Mouse (Mus musculus) Patski (cell line): ENCODE data around the gene Tmem135. TPM values are rescaled to one million over a fixed set of nuclear protein-coding genes. Genes with fewer than 3 reads are reported as not detected.

Source experiments
- ATAC-seq: fragments of 100-300 bp; one replicate; pipeline ENCODE4 v1.8.0; 2021
- CTCF ChIA-PET: fragments of 350-600 bp; sonication (Branson Sonifier 250); formaldehyde crosslinking; loops from one replicate; lab custom pipeline; 2022; ENCODE audit warnings: inconsistent platforms; lab: Charles Lee
- POLR2A ChIA-PET: fragments of 350-600 bp; sonication (Branson Sonifier 250); formaldehyde crosslinking; loops from one replicate; lab custom pipeline; 2022; ENCODE audit warnings: antibody characterized with exemption, inconsistent platforms; lab: Charles Lee
- DNase-seq: peaks from one replicate; pipeline ENCODE4 v3.0.0-alpha.2; 2011; ENCODE audit warnings: low read depth, low spot score
- H3K27me3 ChIP-seq: fragments of 371-371 bp; one replicate; pipeline ENCODE4 v1.5.1; 2021
- CTCF ChIP-seq: fragments of 100-300 bp; IDR thresholded peaks from one replicate; pipeline ENCODE4 v1.5.1; 2021
- in situ Hi-C: fragments of 300-500 bp; cut with MboI; formaldehyde crosslinking; loops from 3 replicates; pipeline ENCODE4 v1.11.1; 2018; ENCODE audit warnings: low pct_unique_long_range_greater_than_20kb, mixed read lengths
- polyA plus RNA-seq: library from polyadenylated mRNA; unstranded; gene quantifications from one replicate; pipeline ENCODE4 v1.2.3, GENCODE M21; 2021

Gene Tmem135
- polyA plus RNA-seq, 1 experiment from 2014 or later = 48.3 TPM

GRCm38 (mm10) chr7:89429326-89429725 is 25.3 kb upstream of the Tmem135 start:
- no peaks in the 10 kb centered on the region for H3K27me3 ChIP-seq
- DNase-seq (no peak), ATAC-seq (no peak)
- ChIA-PET POLR2A (no interaction called here), CTCF (interaction anchor here (0.9 kb wide), 1 partner anchor 10 kb away, joined by 3 read pairs; no protein-coding TSS in a partner anchor)
- in situ Hi-C loops = no loop called here
- no peak for TF ChIP-seq CTCF

- ATAC-seq (no peak), DNase-seq (no peak)
- no peaks in the 10 kb centered on the region for H3K27me3 ChIP-seq
- ChIA-PET POLR2A (no interaction called here), CTCF (interaction anchor here (0.9 kb wide), 1 partner anchor 10 kb away, joined by 3 read pairs; no protein-coding TSS in a partner anchor)
- TF ChIP-seq CTCF = no peak
- in situ Hi-C loops = no loop called here
Measured at GRCm38 (mm10) chr7:89428804-89429203, 24.8 kb upstream of the Tmem135 start.

GRCm38 (mm10) chr7:89427101-89427500 is 23.1 kb upstream of the Tmem135 start:
- in situ Hi-C loops = no loop called here
- CTCF ChIA-PET = no interaction called here
- DNase-seq (no peak), ATAC-seq (no peak)
- POLR2A ChIA-PET = no interaction called here
- no peak for TF ChIP-seq CTCF
- H3K27me3 ChIP-seq = no peaks in the 10 kb centered on the region

DNA sequence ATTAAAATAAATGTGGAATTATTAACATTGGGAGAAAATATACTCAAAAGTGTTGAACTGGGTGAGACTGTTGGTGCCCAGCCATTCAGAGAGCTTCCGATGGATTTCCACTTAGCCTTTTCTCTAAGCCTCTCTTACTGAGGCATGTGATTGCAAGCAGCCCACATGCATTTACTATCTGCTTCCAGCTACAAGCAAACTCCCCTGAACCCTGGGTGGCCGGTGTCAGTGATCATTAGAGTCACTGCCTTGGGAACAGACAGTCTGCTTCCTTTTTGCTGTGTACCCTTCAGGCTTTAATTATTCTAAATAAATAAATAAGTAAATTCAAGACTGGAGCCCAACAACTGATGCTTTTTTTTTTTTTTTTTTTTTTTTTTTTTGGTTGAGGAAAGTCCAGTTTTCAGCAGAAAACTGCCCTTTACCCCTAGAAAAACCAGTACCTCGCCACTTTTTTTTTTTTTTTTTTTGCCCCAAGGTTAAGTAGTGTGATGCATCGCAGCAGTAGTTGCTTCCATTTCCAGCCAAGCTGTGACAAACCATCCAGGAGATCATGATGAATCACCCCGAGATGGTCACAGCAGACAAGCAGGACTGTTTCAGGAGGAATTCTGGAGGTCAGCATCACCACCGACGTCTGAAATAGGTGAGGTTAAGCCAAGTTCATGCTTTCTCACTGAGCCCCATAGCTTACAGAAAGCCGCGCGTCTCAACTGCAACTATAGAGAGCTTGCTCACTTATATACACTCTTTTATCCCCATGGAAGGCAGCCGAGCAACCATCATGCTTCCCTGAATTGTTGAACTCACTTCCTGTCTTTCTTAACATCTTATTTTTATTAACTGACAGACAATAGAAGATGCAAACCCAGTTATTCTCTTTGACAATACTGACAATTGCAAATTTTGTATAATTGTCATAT is 22.0 kb upstream of the Tmem135 start:
- no peaks in the 10 kb centered on the region for H3K27me3 ChIP-seq
- DNase-seq (peak; percentile 44), ATAC-seq (no peak)
- in situ Hi-C loops = no loop called here
- no peak for TF ChIP-seq CTCF
- ChIA-PET CTCF (interaction anchor here (1.5 to 1.6 kb wide), 2 partner anchors 49 to 52 kb away, joined by 3 to 5 read pairs; no protein-coding TSS in a partner anchor), POLR2A (interaction anchor here (0.6 kb wide), 1 partner anchor 9 kb away, joined by 3 read pairs; no protein-coding TSS in a partner anchor)

- DNase-seq = no peak
- no peak for ATAC-seq
- ChIA-PET POLR2A (no interaction called here), CTCF (no interaction called here)
- in situ Hi-C loops = no loop called here
- H3K27me3 ChIP-seq = no peaks in the 10 kb centered on the region
- no peak for TF ChIP-seq CTCF
Measured at GRCm38 (mm10) chr7:89424659-89425058, 20.6 kb upstream of the Tmem135 start.

GRCm38 (mm10) chr7:89423688-89424255 is 19.8 kb upstream of the Tmem135 start:
- ATAC-seq (no peak), DNase-seq (no peak)
- ChIA-PET POLR2A (no interaction called here), CTCF (interaction anchor here (0.9 to 6.3 kb wide), 4 partner anchors 14 to 254 kb away, joined by 3 to 46 read pairs (median 4); no protein-coding TSS in a partner anchor)
- H3K27me3 ChIP-seq = no peaks in the 10 kb centered on the region
- no peak for TF ChIP-seq CTCF
- in situ Hi-C loops = no loop called here

DNA sequence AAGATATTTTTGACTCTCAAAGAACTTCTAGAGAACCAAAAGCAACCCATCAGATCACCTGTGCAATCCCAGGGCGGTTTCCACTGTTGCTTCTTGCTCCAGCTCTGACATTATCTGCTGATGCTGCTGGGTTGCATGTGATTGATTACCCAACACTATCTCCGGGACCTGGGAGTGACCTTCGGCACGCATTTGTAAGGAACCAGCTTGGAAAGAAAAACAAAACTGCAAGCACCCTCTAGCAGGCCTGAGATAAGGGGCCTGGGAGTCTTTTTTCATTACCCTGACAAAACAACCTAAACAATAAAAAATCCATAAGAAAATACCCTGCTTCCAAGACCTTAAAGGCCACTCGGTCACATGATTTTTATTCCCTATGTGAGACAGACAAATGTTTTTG is 19.2 kb upstream of the Tmem135 start:
- H3K27me3 ChIP-seq = no peaks in the 10 kb centered on the region
- no peak for TF ChIP-seq CTCF
- DNase-seq (no peak), ATAC-seq (no peak)
- CTCF ChIA-PET = interaction anchor here (0.9 to 6.3 kb wide), 6 partner anchors 12 to 253 kb away, joined by 3 to 46 read pairs (median 4); no protein-coding TSS in a partner anchor
- in situ Hi-C loops = no loop called here
- POLR2A ChIA-PET = no interaction called here

GRCm38 (mm10) chr7:89422650-89423049 is 18.6 kb upstream of the Tmem135 start:
- TF ChIP-seq CTCF = no peak
- ChIA-PET POLR2A (no interaction called here), CTCF (interaction anchor here (0.9 to 6.3 kb wide), 7 partner anchors 10 to 253 kb away, joined by 3 to 46 read pairs (median 4); no protein-coding TSS in a partner anchor)
- in situ Hi-C loops = no loop called here
- no peak for ATAC-seq
- no peak for DNase-seq
- H3K27me3 ChIP-seq = no peaks in the 10 kb centered on the region

GRCm38 (mm10) chr7:89421294-89421693 is 17.3 kb upstream of the Tmem135 start:
- POLR2A ChIA-PET = no interaction called here
- CTCF ChIA-PET = interaction anchor here (0.8 to 6.3 kb wide), 4 partner anchors 11 to 251 kb away, joined by 3 to 46 read pairs (median 6); no protein-coding TSS in a partner anchor

GRCm38 (mm10) chr7:89418917-89419679 is 15.1 kb upstream of the Tmem135 start:
- in situ Hi-C loops = no loop called here
- no peak for ATAC-seq

More at GRCm38 (mm10) chr7:89421294-89421693, 17.3 kb upstream of the Tmem135 start:
- ATAC-seq (no peak), DNase-seq (no peak)
- in situ Hi-C loops = no loop called here
- no peak for TF ChIP-seq CTCF
- no peaks in the 10 kb centered on the region for H3K27me3 ChIP-seq

More at GRCm38 (mm10) chr7:89418917-89419679, 15.1 kb upstream of the Tmem135 start:
- DNase-seq = no peak
- POLR2A ChIA-PET = no interaction called here
- no peaks in the 10 kb centered on the region for H3K27me3 ChIP-seq
- CTCF ChIA-PET = interaction anchor here (0.7 to 6.3 kb wide), 14 partner anchors 9 to 332 kb away, joined by 3 to 46 read pairs (median 4); no protein-coding TSS in a partner anchor
- peak; percentile 55 for TF ChIP-seq CTCF
